Mouse (Mus musculus): ENCODE results near the gene Tbc1d16. TPM values are rescaled to one million over a fixed set of nuclear protein-coding genes. Genes with fewer than 3 reads are reported as not detected.

The Tbc1d16 gene
- polyA plus RNA-seq, 1 experiment from 2014 or later: 20.3 TPM

GRCm38 (mm10) chr11:119150442-119150841, 77.9 kb downstream of the Tbc1d16 start:
- H3K27ac ChIP-seq: no peak overlapping the region
- ATAC-seq (ENCODE audit: insufficient number of reproducible peaks, insufficient read depth, low FRiP score, low TSS enrichment): no peak
- H3K36me3 ChIP-seq: peaks cover 63% of the 10 kb centered on the region
- H3K9me3 ChIP-seq: no peaks in the 10 kb centered on the region
- WGBS: 74% methylated on average over 10 of the region's 10 CpGs
- H3K4me1 ChIP-seq: peaks cover 5% of the 10 kb centered on the region
- no peak overlapping the region for H3K4me2 ChIP-seq (replicated peaks)
- no peak overlapping the region for H3K9ac ChIP-seq
- H3K4me3 ChIP-seq: no peak overlapping the region
- peaks cover 5% of the 10 kb centered on the region; the same call in 1 of the 2 replicates for H3K27me3 ChIP-seq

- H3K36me3 ChIP-seq: peaks cover 53% of the 10 kb centered on the region
- no peak overlapping the region for H3K4me3 ChIP-seq
- no peak overlapping the region for H3K27ac ChIP-seq
- no peaks in the 10 kb centered on the region for H3K27me3 ChIP-seq
- 91% methylated on average over 13 of the region's 13 CpGs for WGBS
- no peaks in the 10 kb centered on the region for H3K9me3 ChIP-seq
- H3K4me2 ChIP-seq (replicated peaks): no peak overlapping the region
- no peak for ATAC-seq (ENCODE audit: insufficient number of reproducible peaks, insufficient read depth, low FRiP score, low TSS enrichment)
- no peak overlapping the region for H3K9ac ChIP-seq
- H3K4me1 ChIP-seq: peaks cover 19% of the 10 kb centered on the region
Observed at GRCm38 (mm10) chr11:119148829-119149228, 79.5 kb downstream of the Tbc1d16 start.

- H3K4me1 ChIP-seq: peaks cover 19% of the 10 kb centered on the region
- H3K36me3 ChIP-seq: peaks cover 37% of the 10 kb centered on the region
- no peak overlapping the region for H3K4me2 ChIP-seq (replicated peaks)
- no peak overlapping the region for H3K27ac ChIP-seq
- H3K9me3 ChIP-seq: no peaks in the 10 kb centered on the region
- WGBS: 89% methylated on average over 8 of the region's 8 CpGs
- H3K27me3 ChIP-seq: no peaks in the 10 kb centered on the region
- no peak overlapping the region for H3K4me3 ChIP-seq
- no peak for ATAC-seq (ENCODE audit: insufficient number of reproducible peaks, insufficient read depth, low FRiP score, low TSS enrichment)
- H3K9ac ChIP-seq: no peak overlapping the region
Observed at GRCm38 (mm10) chr11:119147153-119147552, 81.1 kb downstream of the Tbc1d16 start.

DNA sequence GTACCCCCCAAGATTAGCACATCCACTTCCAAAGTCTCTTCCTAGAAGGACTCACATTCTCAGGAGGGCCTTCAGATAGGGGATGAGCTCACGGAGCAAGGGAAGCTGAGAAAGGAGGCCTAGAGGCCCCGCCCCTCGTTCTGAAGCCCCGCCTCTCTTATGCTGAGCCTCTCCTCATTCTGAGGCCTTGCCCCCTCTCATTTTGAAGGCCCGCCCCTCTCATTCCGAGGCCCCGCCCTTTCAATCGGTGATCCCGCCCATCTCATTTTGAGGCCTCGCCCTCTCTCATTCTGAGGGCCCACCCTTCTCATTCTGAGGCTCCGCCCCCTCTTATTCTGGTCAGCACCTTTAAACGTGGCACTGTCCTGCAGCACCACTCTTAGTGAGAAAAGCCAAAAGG, 82.2 kb downstream of the Tbc1d16 start:
- WGBS: 24% methylated on average over 12 of the region's 12 CpGs
- Histone ChIP-seq H3K27ac (no peak overlapping the region), H3K36me3 (peaks cover 34% of the 10 kb centered on the region), H3K27me3 (no peaks in the 10 kb centered on the region), H3K9ac (no peak overlapping the region), H3K9me3 (no peaks in the 10 kb centered on the region), H3K4me2 (replicated peaks) (no peak overlapping the region), H3K4me1 (peaks cover 19% of the 10 kb centered on the region), H3K4me3 (no peak overlapping the region)
- no peak for ATAC-seq (ENCODE audit: insufficient number of reproducible peaks, insufficient read depth, low FRiP score, low TSS enrichment)

DNA sequence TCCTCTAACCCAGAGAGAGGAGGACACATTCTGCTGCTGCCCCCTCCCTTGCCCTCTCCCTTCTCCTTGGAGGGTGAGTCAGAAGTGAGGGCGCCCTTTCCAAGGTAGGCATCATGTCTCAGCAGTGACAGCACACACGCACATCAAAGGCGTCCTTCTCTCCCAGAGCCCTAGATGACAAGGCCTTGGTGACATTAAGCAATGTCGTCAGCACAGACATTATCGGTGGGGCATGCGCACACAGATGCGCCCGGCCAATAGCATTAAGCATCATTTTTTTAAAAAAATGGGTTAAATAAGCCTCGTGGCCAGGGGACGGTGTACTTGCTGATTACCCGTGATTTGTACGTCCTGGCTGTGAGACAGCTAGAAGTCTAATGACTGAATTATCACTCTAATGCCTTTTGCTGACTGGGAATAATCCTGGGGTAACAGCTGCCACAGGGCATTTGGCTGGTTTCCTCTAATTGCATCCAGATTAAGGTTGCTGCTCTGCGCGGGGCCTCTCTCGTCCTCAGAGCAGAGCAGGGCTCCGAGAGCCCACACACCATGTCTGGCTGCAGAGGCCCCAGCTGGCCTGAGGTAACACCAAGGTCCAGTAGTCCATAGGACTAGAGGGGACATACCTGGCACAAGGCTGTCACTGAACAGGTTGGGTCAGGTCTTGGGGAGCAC, 83.4 kb downstream of the Tbc1d16 start:
- no peak for ATAC-seq (ENCODE audit: insufficient number of reproducible peaks, insufficient read depth, low FRiP score, low TSS enrichment)
- 40% methylated on average over 16 of the region's 16 CpGs for WGBS
- Histone ChIP-seq H3K4me2 (replicated peaks) (no peak overlapping the region), H3K4me1 (peaks cover 19% of the 10 kb centered on the region), H3K9me3 (no peaks in the 10 kb centered on the region), H3K36me3 (peaks cover 27% of the 10 kb centered on the region), H3K27me3 (no peaks in the 10 kb centered on the region), H3K27ac (peak overlapping the region; percentile 31; the same call in 1 of the 2 replicates), H3K9ac (no peak overlapping the region), H3K4me3 (no peak overlapping the region)

- H3K9me3 ChIP-seq: no peaks in the 10 kb centered on the region
- H3K4me1 ChIP-seq: peaks cover 19% of the 10 kb centered on the region
- WGBS: 77% methylated on average over 16 of the region's 16 CpGs
- H3K36me3 ChIP-seq: peaks cover 14% of the 10 kb centered on the region; the same call in 1 of the 2 replicates
- no peak for ATAC-seq (ENCODE audit: insufficient number of reproducible peaks, insufficient read depth, low FRiP score, low TSS enrichment)
- no peak overlapping the region for H3K4me3 ChIP-seq
- H3K27ac ChIP-seq: no peak overlapping the region
- no peaks in the 10 kb centered on the region for H3K27me3 ChIP-seq
- H3K9ac ChIP-seq: no peak overlapping the region
- no peak overlapping the region for H3K4me2 ChIP-seq (replicated peaks)
Observed at GRCm38 (mm10) chr11:119143376-119144002, 84.8 kb downstream of the Tbc1d16 start.

DNA sequence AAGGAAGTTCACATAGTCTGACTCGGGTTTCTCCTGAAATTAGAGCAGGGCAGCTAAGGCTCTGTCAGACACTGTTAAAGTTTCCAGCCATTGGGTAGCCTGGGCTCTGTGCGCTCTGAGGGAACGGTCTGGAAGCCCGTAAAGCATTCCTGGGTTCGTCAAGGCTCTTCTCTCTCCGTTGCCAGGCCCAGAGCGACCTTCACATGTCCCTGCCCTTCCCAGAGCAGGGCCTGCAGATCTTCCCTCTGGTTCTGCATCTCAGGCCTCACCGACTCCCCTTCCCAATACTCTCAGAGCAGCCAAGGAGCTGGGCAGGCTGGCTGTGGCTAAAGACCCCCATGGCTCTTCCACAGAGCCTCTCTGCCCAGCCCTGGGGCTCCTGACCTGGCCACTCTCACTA, 85.7 kb downstream of the Tbc1d16 start:
- Histone ChIP-seq H3K4me2 (replicated peaks) (no peak overlapping the region), H3K9me3 (no peaks in the 10 kb centered on the region), H3K9ac (no peak overlapping the region), H3K4me1 (peaks cover 19% of the 10 kb centered on the region), H3K27me3 (no peaks in the 10 kb centered on the region), H3K27ac (no peak overlapping the region), H3K4me3 (no peak overlapping the region), H3K36me3 (peaks cover 6% of the 10 kb centered on the region; the same call in 1 of the 2 replicates)
- 77% methylated on average over 8 of the region's 8 CpGs for WGBS
- ATAC-seq (ENCODE audit: insufficient number of reproducible peaks, insufficient read depth, low FRiP score, low TSS enrichment): no peak

GRCm38 (mm10) chr11:119139026-119139425, 89.3 kb downstream of the Tbc1d16 start:
- Histone ChIP-seq H3K9me3 (no peaks in the 10 kb centered on the region), H3K27ac (no peak overlapping the region), H3K4me2 (replicated peaks) (no peak overlapping the region), H3K36me3 (no peaks in the 10 kb centered on the region), H3K4me3 (no peak overlapping the region), H3K27me3 (peaks cover 16% of the 10 kb centered on the region), H3K9ac (no peak overlapping the region), H3K4me1 (peaks cover 5% of the 10 kb centered on the region; the same call in 1 of the 2 replicates)
- 90% methylated on average over 6 of the region's 6 CpGs for WGBS
- ATAC-seq (ENCODE audit: insufficient number of reproducible peaks, insufficient read depth, low FRiP score, low TSS enrichment): no peak

DNA sequence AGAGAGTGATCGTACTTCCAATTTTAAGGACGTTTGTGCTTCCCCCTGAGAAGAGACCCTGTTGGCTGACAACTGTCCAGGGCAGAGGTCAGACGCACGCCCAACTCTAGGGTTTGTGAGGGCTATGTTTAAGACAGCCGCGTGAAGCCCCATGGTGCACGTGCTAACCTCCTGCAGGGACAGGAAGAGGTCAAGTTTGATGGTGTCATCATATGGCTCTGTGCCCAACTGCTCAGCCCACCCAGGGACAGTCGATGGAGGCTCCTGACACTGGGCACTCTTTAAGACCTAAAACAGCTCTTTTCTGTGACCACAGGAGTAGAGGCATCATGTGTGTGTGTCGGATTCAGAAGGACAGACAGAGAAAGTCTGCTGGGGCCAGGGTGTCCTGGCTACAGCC, 90.1 kb downstream of the Tbc1d16 start:
- H3K36me3 ChIP-seq: no peaks in the 10 kb centered on the region

DNA sequence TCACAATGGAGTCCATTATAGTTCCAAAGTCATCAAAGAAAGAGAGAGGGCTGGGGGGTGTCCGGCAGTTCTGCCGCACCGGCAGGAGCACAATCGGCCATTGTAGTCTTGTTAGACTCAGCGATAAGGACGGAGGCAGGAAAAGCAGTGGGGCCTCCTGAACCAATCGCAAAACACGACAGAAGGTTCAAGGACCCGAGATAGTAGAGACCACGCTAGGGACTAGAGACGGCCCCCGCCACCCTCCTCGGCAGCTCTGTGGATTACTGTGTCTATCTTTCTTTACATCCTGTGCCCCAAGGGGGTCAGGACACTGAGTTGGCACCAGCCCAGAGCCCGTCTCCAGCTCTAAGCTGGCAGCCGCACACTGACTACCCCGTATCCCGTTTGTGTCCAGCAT, 93.7 kb downstream of the Tbc1d16 start:
- no peaks in the 10 kb centered on the region for H3K36me3 ChIP-seq
- H3K4me1 ChIP-seq: peaks cover 15% of the 10 kb centered on the region; the same call in 1 of the 2 replicates
- H3K27ac ChIP-seq: peak overlapping the region; percentile 50
- peak overlapping the region; percentile 21 for H3K4me2 ChIP-seq (replicated peaks)
- 14% methylated on average over 17 of the region's 17 CpGs for WGBS
- no peak for ATAC-seq (ENCODE audit: insufficient number of reproducible peaks, insufficient read depth, low FRiP score, low TSS enrichment)
- H3K4me3 ChIP-seq: no peak overlapping the region
- H3K9ac ChIP-seq: peak overlapping the region; percentile 15; the same call in 1 of the 2 replicates
- peaks cover 34% of the 10 kb centered on the region for H3K27me3 ChIP-seq
- H3K9me3 ChIP-seq: no peaks in the 10 kb centered on the region

More for the DNA sequence above, 90.1 kb downstream of the Tbc1d16 start:
- no peak for ATAC-seq (ENCODE audit: insufficient number of reproducible peaks, insufficient read depth, low FRiP score, low TSS enrichment)
- Histone ChIP-seq H3K9ac (no peak overlapping the region), H3K4me3 (no peak overlapping the region), H3K4me2 (replicated peaks) (no peak overlapping the region), H3K27me3 (peaks cover 25% of the 10 kb centered on the region), H3K9me3 (no peaks in the 10 kb centered on the region), H3K27ac (no peak overlapping the region), H3K4me1 (peaks cover 5% of the 10 kb centered on the region; the same call in 1 of the 2 replicates)
- 76% methylated on average over 9 of the region's 9 CpGs for WGBS

GRCm38 (mm10) chr11:119133437-119134221, 94.7 kb downstream of the Tbc1d16 start:
- Histone ChIP-seq H3K4me1 (peaks cover 17% of the 10 kb centered on the region; the same call in 1 of the 2 replicates), H3K4me2 (replicated peaks) (no peak overlapping the region), H3K9me3 (no peaks in the 10 kb centered on the region), H3K27me3 (peaks cover 44% of the 10 kb centered on the region), H3K4me3 (no peak overlapping the region), H3K36me3 (no peaks in the 10 kb centered on the region), H3K9ac (no peak overlapping the region), H3K27ac (no peak overlapping the region)
- ATAC-seq (ENCODE audit: insufficient number of reproducible peaks, insufficient read depth, low FRiP score, low TSS enrichment): no peak
- WGBS: 69% methylated on average over 5 of the region's 5 CpGs

Measured in embryonic facial prominence, embryonic 12.5 days (tissue).